1 mouse cellular context compared by ENCODE assay signal in the genomic region with DNA sequence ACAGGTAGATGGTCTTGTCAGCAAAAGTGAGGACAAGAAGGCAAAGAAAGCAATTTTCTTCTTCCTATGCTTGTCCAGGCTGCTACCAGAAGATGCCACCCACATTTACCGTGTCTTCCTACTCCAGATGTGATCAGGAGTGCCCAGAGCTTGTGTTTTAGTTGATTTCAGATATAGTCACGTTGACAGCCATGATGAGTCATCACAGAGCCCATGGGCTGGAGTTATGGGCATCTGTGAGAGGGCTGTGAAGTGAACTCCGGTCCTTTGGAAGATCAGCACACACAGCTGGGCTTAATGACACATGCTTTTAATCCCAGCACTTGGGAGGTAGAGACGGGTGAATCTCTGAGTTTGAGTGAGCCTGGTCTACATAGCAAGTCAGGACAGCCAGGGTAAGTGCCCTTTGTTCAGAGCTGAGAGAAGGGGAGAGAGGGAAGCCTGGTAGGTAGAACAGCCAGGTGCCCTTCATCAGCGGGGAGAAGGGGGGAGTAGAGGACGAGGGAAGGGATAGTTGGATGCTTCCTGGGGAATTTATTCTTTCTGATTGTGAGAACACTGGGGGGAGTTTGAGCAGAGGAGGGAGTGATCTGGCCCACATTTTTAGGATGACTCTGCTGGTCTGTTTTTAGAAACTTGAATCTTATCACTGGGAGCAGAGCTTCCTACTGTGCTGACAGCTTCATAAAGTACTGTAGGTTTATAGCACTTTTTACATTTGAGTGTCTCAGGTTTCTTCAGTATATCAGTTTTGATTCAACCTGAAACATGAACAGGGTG.
TF ChIP-seq lines count a peak whose summit lies in the region.

No protein-coding gene starts in this region.

TF ChIP-seq in myocyte, 11 proteins besides CTCF, POLR2A, EP300 and RAD21 (continued from another document):
- TF ChIP-seq USF1 (IDR thresholded peaks at IDR 0.05; ENCODE audit: low read depth) = no peak
